Mouse (Mus musculus) intestine, embryonic 14.5 days (tissue): ENCODE results near the gene Gdpd3. TPM values are rescaled to one million over a fixed set of nuclear protein-coding genes. Genes with fewer than 3 reads are reported as not detected.

Experiments
- ATAC-seq: fragments of 200-750 bp; cut with Nextera tagmentation; replicated peaks from 2 replicates; pipeline ENCODE4 v1.8.0; 2017; ENCODE audit warnings: low read depth, moderate number of reproducible peaks, moderate TSS enrichment, moderate library complexity; ENCODE audit not compliant: low FRiP score, low TSS enrichment
- DNase-seq: peaks from one replicate; pipeline ENCODE4 v3.0.0-alpha.2; 2018; ENCODE audit warnings: low spot score
- H3K27ac ChIP-seq: fragments of 300-500 bp; sonication (generic); 2 replicates; pipeline ENCODE4 v1.5.1; 2014; ENCODE audit warnings: low read depth, mild to moderate bottlenecking, control low read depth
- H3K27me3 ChIP-seq: fragments of 300-500 bp; sonication (generic); replicated peaks from 2 replicates; pipeline ENCODE4 v1.6.1; 2014; ENCODE audit warnings: low read length, control low read depth; ENCODE audit not compliant: control insufficient read depth, insufficient read depth
- H3K36me3 ChIP-seq: fragments of 300-500 bp; sonication (generic); 2 replicates; pipeline ENCODE4 v1.6.1; 2014; ENCODE audit warnings: low read length, control low read depth; ENCODE audit not compliant: control insufficient read depth, insufficient read depth
- H3K4me1 ChIP-seq: fragments of 300-500 bp; sonication (generic); replicated peaks from 2 replicates; pipeline ENCODE4 v1.6.1; 2014; ENCODE audit warnings: low read length, control low read depth, mixed read lengths; ENCODE audit not compliant: control insufficient read depth, insufficient read depth
- H3K4me2 ChIP-seq: fragments of 300-500 bp; sonication (generic); 2 replicates; pipeline ENCODE4 v1.6.1; 2014; ENCODE audit warnings: low read length
- H3K4me3 ChIP-seq: fragments of 300-500 bp; sonication (generic); 2 replicates; pipeline ENCODE4 v1.5.1; 2014; ENCODE audit warnings: low read depth, low read length, control low read depth, mixed read lengths
- H3K9ac ChIP-seq: fragments of 300-500 bp; sonication (generic); 2 replicates; pipeline ENCODE4 v1.6.1; 2014; ENCODE audit warnings: mild to moderate bottlenecking, low read length
- H3K9me3 ChIP-seq: fragments of 300-500 bp; sonication (generic); 2 replicates; pipeline ENCODE4 v1.6.1; 2016; ENCODE audit warnings: low read length, control low read depth; ENCODE audit not compliant: control insufficient read depth
- WGBS: fragments of 180-500 bp; shearing (Covaris S2); extraction: QIAGEN DNeasy Blood & Tissue Kit; methylation state at CpG from one replicate; pipeline ENCODE4 v1.1.7; 2014; 5-methylcytosine and 5-hydroxymethylcytosine counted together
- polyA plus RNA-seq: library from polyadenylated mRNA; unstranded; fragments of >200 nt; fragmentation: Nextera tagmentation; extraction: Ambion mirVana; gene quantifications from 2 replicates; pipeline ENCODE4 v1.2.1, GENCODE M21; 2014

Gene Gdpd3
- polyA plus RNA-seq, 1 experiment from 2014 or later: 3.9 TPM

DNA sequence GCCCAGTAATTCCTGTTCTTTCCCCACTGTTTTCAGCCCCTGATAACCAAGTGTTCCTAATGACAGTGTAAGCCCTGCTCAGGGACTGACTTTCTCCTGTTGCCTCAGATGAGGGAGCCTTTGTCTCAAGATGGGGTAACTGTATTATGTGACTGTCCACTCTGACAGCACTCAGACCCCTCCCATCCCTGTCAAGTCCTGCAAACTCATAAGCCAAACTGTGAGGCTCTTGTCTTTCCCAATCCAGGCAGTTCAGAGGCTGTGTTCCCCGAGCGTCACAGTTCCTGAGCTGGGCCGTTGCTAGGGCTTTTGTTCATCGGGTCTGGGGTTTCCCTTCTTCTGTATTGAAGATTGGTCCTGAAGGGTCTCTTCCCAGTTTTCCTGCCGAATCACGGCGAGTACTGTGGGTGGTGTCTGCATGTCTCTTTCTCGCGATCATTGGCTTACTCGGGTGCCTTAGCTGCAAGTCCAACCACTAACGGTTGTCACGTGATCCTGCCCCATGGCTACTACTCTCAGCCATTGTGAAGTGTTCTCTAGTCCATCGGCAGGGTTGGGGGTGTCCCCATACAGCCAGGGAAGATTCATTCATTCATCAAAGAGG, 25.9 kb upstream of the Gdpd3 start:
- Histone ChIP-seq H3K4me2 (no peak overlapping the region), H3K4me1 (no peaks in the 10 kb centered on the region), H3K36me3 (no peaks in the 10 kb centered on the region), H3K9me3 (no peaks in the 10 kb centered on the region), H3K27me3 (no peaks in the 10 kb centered on the region), H3K4me3 (no peak overlapping the region), H3K27ac (no peak overlapping the region), H3K9ac (no peak overlapping the region)
- ATAC-seq (no peak), DNase-seq (no peak)
- 81% methylated on average over 13 of the region's 13 CpGs for WGBS

DNA sequence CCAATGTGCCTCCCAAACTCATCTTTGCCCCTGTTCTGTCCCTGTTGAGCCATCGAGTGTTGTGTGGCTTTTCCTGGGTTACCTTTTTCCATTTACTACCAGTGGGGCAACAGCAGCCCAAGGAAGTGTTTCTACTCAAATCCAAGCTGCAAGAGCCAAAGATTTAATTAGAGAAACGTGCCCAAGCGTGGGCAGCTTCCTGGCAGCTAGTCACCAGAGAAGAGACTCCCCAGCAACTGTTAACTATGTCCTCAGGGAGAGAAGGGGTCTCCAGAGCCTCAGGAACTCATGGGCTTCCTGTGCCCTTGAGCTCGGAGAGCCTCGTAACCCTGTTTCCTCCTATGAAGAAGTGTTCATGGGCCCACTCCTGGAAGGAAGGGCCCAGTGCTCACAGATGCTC, 25.2 kb upstream of the Gdpd3 start:
- Histone ChIP-seq H3K9ac (no peak overlapping the region), H3K9me3 (no peaks in the 10 kb centered on the region), H3K4me1 (no peaks in the 10 kb centered on the region), H3K4me3 (no peak overlapping the region), H3K4me2 (no peak overlapping the region), H3K36me3 (no peaks in the 10 kb centered on the region), H3K27ac (no peak overlapping the region), H3K27me3 (no peaks in the 10 kb centered on the region)
- 69% methylated on average over 5 of the region's 5 CpGs for WGBS
- DNase-seq (no peak), ATAC-seq (no peak)

DNA sequence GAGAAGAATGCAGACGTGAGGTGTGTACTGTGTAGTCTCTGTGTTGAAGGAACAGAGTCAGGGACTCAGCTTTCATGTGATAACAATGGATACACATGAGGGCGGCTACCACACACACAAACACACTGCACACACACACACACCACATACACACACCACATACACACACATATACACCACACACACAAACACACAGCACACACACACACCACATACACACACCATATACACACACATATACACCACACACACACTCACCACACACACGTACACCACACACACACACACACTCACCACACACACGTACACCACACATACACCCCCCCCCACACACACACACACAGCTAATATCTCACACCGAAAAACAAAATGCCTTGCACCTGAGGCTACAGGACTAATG, 24.7 kb upstream of the Gdpd3 start:
- 88% methylated on average over 5 of the region's 5 CpGs for WGBS
- Histone ChIP-seq H3K4me3 (no peak overlapping the region), H3K27ac (no peak overlapping the region), H3K27me3 (no peaks in the 10 kb centered on the region), H3K9ac (no peak overlapping the region), H3K4me1 (no peaks in the 10 kb centered on the region), H3K4me2 (no peak overlapping the region), H3K36me3 (no peaks in the 10 kb centered on the region), H3K9me3 (no peaks in the 10 kb centered on the region)
- ATAC-seq (no peak; the same call in 1 of the 2 replicates), DNase-seq (no peak)

GRCm38 (mm10) chr7:126741964-126742482, 24.1 kb upstream of the Gdpd3 start:
- ATAC-seq (no peak), DNase-seq (no peak)
- Histone ChIP-seq H3K9ac (no peak overlapping the region), H3K36me3 (no peaks in the 10 kb centered on the region), H3K9me3 (no peaks in the 10 kb centered on the region), H3K27me3 (no peaks in the 10 kb centered on the region), H3K4me2 (no peak overlapping the region), H3K4me1 (no peaks in the 10 kb centered on the region), H3K4me3 (no peak overlapping the region), H3K27ac (no peak overlapping the region)
- 89% methylated on average over 13 of the region's 13 CpGs for WGBS

DNA sequence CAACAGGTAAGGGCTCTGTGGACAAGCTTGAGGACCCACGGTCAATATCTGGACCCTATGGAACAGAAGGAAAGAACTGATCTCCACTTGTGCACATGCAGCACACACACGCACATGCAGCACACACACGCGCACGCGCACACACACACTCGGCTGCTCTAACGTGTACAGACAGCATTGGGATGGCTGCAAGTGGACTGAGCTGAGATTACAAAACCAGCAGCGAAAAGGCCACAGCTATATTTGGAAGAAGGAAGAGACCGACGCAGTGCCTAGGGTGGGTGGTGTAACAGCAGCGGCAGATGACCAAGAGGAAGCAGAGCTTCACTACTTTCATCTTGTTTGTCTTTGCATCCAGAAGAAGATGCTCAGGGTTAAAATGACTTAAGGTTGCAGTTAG, 20.1 kb upstream of the Gdpd3 start:
- Histone ChIP-seq H3K4me1 (no peaks in the 10 kb centered on the region), H3K4me2 (no peak overlapping the region), H3K27ac (no peak overlapping the region), H3K4me3 (no peak overlapping the region), H3K36me3 (no peaks in the 10 kb centered on the region), H3K9me3 (no peaks in the 10 kb centered on the region), H3K27me3 (no peaks in the 10 kb centered on the region), H3K9ac (no peak overlapping the region)
- DNase-seq (peak; percentile 47), ATAC-seq (no peak)
- 90% methylated on average over 12 of the region's 12 CpGs for WGBS

DNA sequence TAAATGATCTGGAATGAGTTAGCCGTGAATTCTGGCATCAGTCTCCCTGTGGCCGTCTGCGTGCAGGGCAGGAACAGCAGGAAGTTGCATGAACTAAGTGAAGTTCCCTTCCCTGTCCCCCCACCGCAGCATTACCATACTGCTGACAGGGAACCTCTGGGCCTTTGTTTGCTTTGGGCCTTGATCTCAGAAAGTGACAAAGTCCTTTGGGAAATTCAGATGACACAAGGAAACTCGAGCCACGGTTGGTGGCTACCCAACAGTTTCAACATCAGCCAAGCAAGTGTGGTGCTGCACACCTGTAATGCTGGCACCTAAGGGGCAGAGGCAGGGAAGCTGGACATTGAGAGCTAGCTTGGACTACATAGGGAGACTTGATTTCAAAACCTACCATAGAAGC, 19.3 kb upstream of the Gdpd3 start:
- H3K9ac ChIP-seq: no peak overlapping the region

DNA sequence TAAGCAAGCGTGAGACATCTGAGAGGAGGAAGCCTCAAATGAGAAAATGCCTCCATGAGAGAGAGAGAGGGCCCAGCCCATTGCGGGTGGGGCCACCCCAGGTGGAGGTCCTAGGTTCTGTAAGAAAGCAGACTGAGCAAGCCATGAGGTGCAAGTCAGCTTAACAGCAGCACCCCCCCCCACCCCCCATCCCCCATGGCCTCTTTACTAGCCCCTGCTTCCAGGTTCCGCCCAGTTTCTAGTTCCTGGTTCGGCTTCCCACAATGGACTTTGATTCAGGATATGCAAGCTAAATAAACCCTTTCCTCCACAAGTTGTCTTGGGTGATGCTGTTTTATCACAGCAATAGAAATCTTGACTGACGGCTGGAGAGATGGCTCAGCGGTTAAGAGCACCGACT, 17.3 kb upstream of the Gdpd3 start:
- WGBS: 67% methylated on average over 7 of the region's 7 CpGs
- DNase-seq: no peak
- H3K27ac ChIP-seq: peak overlapping the region; percentile 33; the same call in 1 of the 2 replicates

More for the DNA sequence above, 19.3 kb upstream of the Gdpd3 start:
- DNase-seq (peak; percentile 58), ATAC-seq (peak; percentile 63; the same call in 1 of the 2 replicates)
- WGBS: 33% methylated on average over 6 of the region's 6 CpGs
- Histone ChIP-seq H3K27me3 (no peaks in the 10 kb centered on the region), H3K4me1 (no peaks in the 10 kb centered on the region), H3K9me3 (no peaks in the 10 kb centered on the region), H3K4me3 (no peak overlapping the region), H3K36me3 (no peaks in the 10 kb centered on the region), H3K27ac (peak overlapping the region; percentile 10; the same call in 1 of the 2 replicates), H3K4me2 (no peak overlapping the region)

DNA sequence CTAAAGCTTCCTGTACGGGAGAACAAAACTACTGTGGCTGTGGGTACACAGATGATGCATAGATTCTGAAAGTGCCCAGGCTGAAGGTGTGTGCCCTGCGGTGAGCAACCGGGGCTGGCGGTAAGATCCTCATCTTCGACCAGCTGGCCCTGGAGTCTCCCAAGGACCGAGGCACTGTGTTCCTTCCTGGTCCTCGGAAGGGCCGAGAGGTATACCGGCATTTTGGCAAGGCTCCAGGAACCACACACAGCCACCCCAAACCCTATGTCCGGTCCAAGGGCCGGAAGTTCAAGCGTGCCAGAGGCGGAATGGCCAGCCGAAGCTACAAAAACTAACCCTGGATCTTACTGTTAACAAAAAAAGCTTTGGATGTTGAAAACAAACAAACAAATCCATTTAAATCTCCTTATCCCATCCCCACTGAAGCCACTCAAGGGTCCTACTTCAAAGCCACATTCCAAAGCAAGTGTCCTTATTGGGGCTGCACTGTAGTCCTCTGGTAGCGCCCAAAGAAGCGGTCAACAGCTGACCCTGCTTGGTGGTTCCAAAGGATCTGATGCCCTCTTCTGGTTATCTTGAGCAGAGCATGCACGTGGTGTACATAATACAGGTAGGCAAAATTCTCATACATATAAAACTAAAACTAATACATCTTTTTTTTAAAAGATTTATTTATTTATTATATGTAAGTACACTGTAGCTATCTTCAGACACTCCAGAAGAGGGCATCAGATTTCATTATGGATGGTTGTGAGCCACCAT, 16.4 kb upstream of the Gdpd3 start:
- Histone ChIP-seq H3K27me3 (no peaks in the 10 kb centered on the region), H3K4me3 (no peak overlapping the region), H3K4me1 (0 out of 2 replicates have a peak, but pooled peaks cover 2% of the 10 kb centered on the region), H3K27ac (no peak overlapping the region), H3K9ac (no peak overlapping the region), H3K36me3 (no peaks in the 10 kb centered on the region), H3K4me2 (no peak overlapping the region), H3K9me3 (no peaks in the 10 kb centered on the region)
- WGBS: 94% methylated on average over 17 of the region's 17 CpGs
- ATAC-seq (no peak), DNase-seq (no peak)

More for the DNA sequence above, 17.3 kb upstream of the Gdpd3 start:
- Histone ChIP-seq H3K36me3 (no peaks in the 10 kb centered on the region), H3K4me2 (no peak overlapping the region), H3K27me3 (no peaks in the 10 kb centered on the region), H3K4me3 (no peak overlapping the region), H3K4me1 (no peaks in the 10 kb centered on the region), H3K9me3 (no peaks in the 10 kb centered on the region), H3K9ac (no peak overlapping the region)
- ATAC-seq: no peak
